Mouse (Mus musculus) cerebellum, adult 2 months (tissue): ENCODE data around the gene Odc1. TPM values are rescaled to one million over a fixed set of nuclear protein-coding genes. Genes with fewer than 3 reads are reported as not detected.
A peak's percentile ranks its signal among the peaks of the same experiment; 100 is the strongest.

Source experiments
- DNase-seq, 2 experiments: peaks; one replicate each; pipeline ENCODE4 v3.0.0; 2021
- H3K27ac ChIP-seq: fragments of 200-500 bp; 2 replicates; pipeline ENCODE4 v1.5.1; 2012; ENCODE audit warnings: low read length, control low read depth, inconsistent platforms; ENCODE audit not compliant: insufficient read depth
- H3K27me3 ChIP-seq: fragments of 200-500 bp; 2 replicates; pipeline ENCODE4 v1.6.1; 2012; ENCODE audit warnings: inconsistent platforms, mild to moderate bottlenecking, low read length, moderate library complexity; ENCODE audit not compliant: control insufficient read depth, insufficient read depth
- H3K4me1 ChIP-seq: fragments of 200-500 bp; 2 replicates; pipeline ENCODE4 v1.6.1; 2011; ENCODE audit warnings: low read length; ENCODE audit not compliant: control insufficient read depth, insufficient read depth
- H3K4me3 ChIP-seq: fragments of 200-500 bp; replicated peaks from 2 replicates; pipeline ENCODE3; 2011; ENCODE audit warnings: mild to moderate bottlenecking, low read depth, low read length, control low read depth; ENCODE audit not compliant: insufficient read depth
- CTCF ChIP-seq: fragments of 200-500 bp; IDR thresholded peaks from 2 replicates; pipeline ENCODE4 v1.5.1; 2011; ENCODE audit warnings: low read depth, mild to moderate bottlenecking, control low read depth, low read length, moderate library complexity, borderline replicate concordance; ENCODE audit not compliant: insufficient read depth
- POLR2A ChIP-seq: fragments of 200-500 bp; IDR thresholded peaks from 2 replicates; pipeline ENCODE4 v1.6.1; 2011; ENCODE audit warnings: low read length, control low read depth, borderline replicate concordance; ENCODE audit not compliant: insufficient read depth
- WGBS: fragments of 180-500 bp; shearing (Covaris S2); methylation state at CpG from one replicate; pipeline ENCODE4 v1.1.7; 2018; 5-methylcytosine and 5-hydroxymethylcytosine counted together
- polyA plus RNA-seq: library from polyadenylated mRNA; depleted of rRNA; stranded (reverse); fragments of >200 nt; gene quantifications from 2 replicates; pipeline ENCODE4 v1.2.3, GENCODE M21; 2012; rRNA removed

The Odc1 gene
- polyA plus RNA-seq = 108 and 115 TPM in 2 replicates

DNA sequence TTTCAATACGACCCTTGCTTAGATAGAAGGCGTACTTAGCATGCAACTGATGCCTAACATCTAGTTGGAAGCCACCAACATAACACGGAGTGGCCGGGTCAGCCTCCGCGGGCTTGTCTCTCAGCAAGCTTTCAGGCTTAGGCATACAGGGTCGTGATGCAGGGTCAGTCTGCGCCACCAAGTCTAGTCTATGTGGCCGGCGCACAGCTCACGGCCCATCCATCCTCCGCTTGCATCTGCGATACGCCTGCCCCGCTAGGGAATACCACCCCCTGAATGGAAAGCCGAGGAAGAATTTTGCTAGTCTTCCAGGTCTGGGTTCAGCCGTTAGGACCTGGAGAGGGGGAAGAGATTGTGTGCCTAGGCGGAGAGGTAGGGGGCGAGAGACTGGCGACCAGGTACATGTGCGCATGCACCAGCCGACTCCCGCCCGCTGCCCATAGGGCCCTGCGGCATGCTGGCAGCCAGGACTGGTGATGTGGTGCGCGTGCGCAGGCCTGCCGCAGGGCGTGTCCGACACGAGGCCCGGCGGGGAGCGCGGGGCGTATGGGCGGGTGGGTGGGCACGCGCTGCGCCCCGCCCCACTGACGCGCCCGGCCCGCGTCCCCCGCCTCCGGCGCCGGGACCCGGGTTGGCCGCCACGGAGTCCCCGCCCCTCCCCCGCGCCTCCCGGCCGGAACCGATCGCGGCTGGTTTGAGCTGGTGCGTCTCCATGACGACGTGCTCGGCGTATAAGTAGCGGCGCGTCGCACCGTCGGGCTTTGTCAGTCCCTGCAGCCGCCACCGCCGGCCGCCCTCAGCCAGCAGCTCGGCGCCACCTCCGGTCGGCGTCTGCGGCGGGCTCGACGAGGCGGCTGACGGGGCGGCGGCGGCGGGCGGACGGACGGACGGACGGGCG is at the start of gene Odc1:
Gene Odc1, plus strand, starts transcription at position 586 of the 898 bp plus-strand sequence.
- Histone ChIP-seq H3K27ac (peak within 1 kb of the TSS; percentile 84), H3K4me3 (peak within 1 kb of the TSS; percentile 87), H3K27me3 (no peaks in the 10 kb centered on the region), H3K4me1 (no peaks in the 10 kb centered on the region)
- TF ChIP-seq CTCF (no peak), POLR2A (peak; percentile 83)
- DNase-seq = peak; percentile 96 to 98
- WGBS = 1% methylated on average over 96 of the region's 98 CpGs

DNA sequence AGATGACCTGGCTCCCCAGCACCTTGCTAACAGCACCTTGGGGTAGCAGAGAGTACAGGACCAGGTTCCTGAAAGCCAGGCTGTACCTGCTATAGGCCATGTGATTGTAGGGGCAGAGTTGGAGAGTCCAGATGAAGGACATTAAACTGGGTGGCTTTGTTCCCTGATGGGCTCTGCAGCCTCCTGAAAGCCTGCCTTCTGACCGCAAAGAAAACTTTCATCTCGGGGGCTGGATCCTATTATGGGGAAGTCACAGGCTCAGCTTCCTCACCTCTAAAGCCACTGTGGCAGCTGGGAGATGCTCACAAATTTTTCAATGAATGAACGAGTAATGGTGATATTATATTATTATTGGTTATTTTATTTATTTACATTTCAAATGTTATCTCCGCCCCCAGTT is 49.8 kb upstream of the Odc1 start:
- DNase-seq = no peak
- 75% methylated on average over 4 of the region's 4 CpGs for WGBS
- Histone ChIP-seq H3K4me3 (no peak overlapping the region), H3K4me1 (no peaks in the 10 kb centered on the region), H3K27ac (no peak overlapping the region), H3K27me3 (no peaks in the 10 kb centered on the region)
- TF ChIP-seq POLR2A (no peak), CTCF (no peak)

DNA sequence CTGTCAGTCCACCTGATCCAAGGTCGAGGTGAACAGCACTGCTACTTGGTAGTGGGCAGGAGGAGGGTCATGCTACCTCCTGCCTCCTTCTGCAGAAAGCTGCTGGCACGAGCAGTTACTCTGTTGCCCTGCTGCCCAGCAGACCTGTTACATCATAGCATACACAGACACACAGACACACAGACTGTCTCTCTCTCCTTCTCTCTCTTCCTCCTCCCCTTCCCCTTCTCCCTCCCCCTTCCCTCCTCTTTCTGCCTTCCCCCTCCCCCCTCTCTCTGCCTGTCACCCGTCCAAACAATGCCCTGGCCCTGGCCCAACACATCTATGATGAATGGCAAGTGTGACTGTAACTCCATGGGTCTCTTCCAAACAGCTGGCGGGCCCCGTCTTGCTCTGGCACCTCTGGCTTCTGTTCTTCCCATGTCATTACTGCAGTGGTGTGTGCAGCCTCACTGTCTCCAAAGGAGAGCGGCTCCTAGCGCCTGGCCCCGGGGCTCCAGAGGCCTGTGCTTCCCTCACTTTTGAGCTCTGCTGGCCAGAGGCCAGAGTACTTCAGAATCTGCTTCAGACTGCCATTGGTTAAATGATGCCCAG is 48.6 kb upstream of the Odc1 start:
- no peak for DNase-seq
- no peaks in the 10 kb centered on the region for H3K27me3 ChIP-seq
- 2% methylated on average over 8 of the region's 8 CpGs for WGBS
- no peak for TF ChIP-seq CTCF
- TF ChIP-seq POLR2A = no peak
- no peak overlapping the region for H3K4me3 ChIP-seq
- no peak overlapping the region for H3K27ac ChIP-seq
- H3K4me1 ChIP-seq = no peaks in the 10 kb centered on the region

DNA sequence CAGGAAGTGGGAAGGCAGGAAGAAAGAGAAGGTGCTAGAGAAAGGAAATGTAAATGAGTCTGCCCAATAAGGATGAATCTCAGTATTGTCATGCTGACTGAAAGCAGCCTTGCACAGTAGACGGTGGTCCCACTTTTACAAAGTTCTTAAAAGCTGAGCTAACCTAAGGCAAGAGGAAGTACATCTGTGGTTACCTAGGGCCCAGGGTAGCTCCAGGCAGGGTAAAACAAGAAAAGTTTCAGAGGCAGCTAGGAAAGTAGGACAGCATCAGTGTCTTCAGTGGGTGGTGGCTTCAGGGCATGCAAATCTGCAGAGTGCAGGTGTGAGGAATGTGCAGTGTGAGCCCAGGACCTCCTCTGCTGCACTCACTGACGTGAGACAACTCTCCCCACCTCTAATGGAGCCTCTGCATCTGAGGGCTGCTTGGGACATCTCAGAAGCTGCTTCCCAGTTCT is 38.9 kb upstream of the Odc1 start:
- Histone ChIP-seq H3K27ac (no peak overlapping the region), H3K4me3 (no peak overlapping the region), H3K27me3 (no peaks in the 10 kb centered on the region), H3K4me1 (no peaks in the 10 kb centered on the region)
- no peak for DNase-seq
- TF ChIP-seq CTCF (no peak), POLR2A (no peak)
- WGBS = 47% methylated on average over 2 of the region's 2 CpGs

DNA sequence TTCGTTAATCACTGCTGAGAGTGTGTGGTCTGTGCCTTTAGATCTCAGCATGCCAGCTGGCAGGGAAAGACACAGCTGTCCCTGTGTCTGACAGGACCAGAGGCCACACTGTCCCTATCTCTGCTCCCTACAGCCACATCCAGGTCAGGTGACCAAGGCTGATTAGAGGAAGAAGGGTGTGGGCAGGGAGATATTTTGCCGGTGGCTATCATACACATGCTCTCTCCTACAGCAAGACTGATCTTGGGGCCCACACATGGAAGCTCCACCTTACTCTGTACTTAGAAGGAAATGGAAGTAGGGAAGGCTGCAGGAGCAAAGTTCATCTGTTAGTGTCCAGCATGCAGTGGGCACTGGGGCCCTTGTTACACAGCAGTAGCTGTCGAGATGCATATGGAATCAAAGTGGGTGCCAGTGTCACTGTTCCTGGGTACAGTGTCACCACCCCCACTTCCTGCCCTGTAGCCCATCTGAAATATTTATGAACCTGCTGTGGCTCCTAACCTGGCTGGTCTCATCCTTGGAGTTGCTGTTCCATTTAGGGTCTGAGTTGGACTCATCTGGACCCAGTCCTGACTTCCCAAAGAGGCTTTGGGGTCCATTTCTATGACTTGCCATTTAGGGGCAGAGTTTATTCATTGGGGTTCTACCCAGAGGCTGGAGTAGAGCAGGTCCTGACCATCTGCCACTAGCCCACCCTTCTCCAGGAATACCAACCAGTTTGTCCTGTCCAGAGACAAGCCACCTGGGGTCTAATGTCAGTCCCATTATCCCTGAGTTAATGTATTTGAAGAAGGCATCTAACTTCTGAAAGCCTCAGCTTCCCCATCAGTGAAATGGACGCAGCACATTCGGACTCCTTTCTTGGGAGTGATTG is 38.2 kb upstream of the Odc1 start:
- no peak overlapping the region for H3K27ac ChIP-seq
- TF ChIP-seq POLR2A (no peak), CTCF (no peak)
- H3K27me3 ChIP-seq = no peaks in the 10 kb centered on the region
- no peak overlapping the region for H3K4me3 ChIP-seq
- no peak for DNase-seq
- no peaks in the 10 kb centered on the region for H3K4me1 ChIP-seq
- WGBS = 47% methylated on average over 5 of the region's 5 CpGs

DNA sequence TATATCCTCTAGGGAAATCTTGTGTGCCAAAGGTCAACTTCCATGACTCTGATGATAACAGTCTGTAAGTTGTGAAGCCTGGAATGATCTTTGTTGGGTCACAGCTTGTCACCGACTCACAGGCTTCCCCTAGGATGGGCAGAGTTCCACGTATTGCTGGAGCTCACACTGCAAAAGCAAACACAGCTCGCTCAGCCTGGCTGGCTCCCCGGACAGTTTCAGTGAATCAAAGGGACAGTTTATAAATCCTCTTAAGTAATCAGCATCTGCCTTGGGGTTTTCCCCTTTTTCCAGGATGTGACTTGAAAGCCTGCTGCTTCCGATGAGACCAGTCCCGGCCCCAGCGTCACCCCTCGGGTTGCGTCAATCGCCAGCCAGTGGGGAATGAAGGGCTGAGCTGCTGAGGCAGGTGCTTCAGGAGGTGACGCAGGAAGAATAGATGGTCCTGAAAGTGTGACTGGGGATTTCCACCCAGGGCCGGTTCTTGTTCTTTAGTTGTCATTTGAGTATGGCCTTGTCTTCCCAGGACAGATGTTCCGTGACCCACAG is 37.5 kb upstream of the Odc1 start:
- Histone ChIP-seq H3K4me1 (no peaks in the 10 kb centered on the region), H3K27me3 (no peaks in the 10 kb centered on the region)

DNA sequence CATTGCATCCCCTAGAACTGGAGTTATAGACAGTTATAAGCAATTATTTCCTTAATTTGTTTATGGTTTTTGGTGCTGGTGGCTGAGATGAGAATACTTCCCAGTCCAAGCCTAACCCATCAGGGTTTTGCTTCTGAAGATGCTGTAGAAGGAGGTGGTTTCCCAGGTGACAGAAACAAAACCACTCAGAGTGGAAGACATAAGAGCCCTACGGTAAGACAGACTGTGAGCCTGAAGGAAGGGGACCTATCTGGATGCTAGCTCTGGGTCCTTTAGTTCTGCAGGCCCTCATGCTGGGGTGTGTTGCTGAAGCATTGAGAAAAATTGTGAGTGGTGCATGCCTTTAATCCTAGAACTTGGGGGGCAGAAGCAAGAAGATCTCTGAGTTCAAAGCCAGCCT is 35.3 kb upstream of the Odc1 start:
- TF ChIP-seq CTCF = no peak
- TF ChIP-seq POLR2A = no peak
- WGBS = 69% methylated on average over 1 of the region's 1 CpGs
- H3K27me3 ChIP-seq = no peaks in the 10 kb centered on the region
- H3K4me3 ChIP-seq = no peak overlapping the region
- H3K4me1 ChIP-seq = no peaks in the 10 kb centered on the region
- H3K27ac ChIP-seq = no peak overlapping the region
- DNase-seq = no peak

More for the DNA sequence above, 37.5 kb upstream of the Odc1 start:
- 46% methylated on average over 13 of the region's 13 CpGs for WGBS
- H3K4me3 ChIP-seq = no peak overlapping the region
- no peak overlapping the region for H3K27ac ChIP-seq
- TF ChIP-seq POLR2A (no peak), CTCF (no peak)
- DNase-seq = no peak
